Mouse (Mus musculus) lung, embryonic 14.5 days (tissue): Measurements from ENCODE around the gene Igf2bp2. TPM values are rescaled to one million over a fixed set of nuclear protein-coding genes. Genes with fewer than 3 reads are reported as not detected.

ENCODE experiments used
- ATAC-seq: fragments of 200-750 bp; cut with Nextera tagmentation; 2 replicates; pipeline ENCODE4 v1.8.0; 2017; ENCODE audit warnings: mild to moderate bottlenecking, moderate TSS enrichment, moderate library complexity; ENCODE audit not compliant: insufficient read depth
- DNase-seq: peaks from one replicate; pipeline ENCODE4 v3.0.0-alpha.2; 2015
- H3K27ac ChIP-seq: fragments of 300-500 bp; sonication (generic); 2 replicates; pipeline ENCODE4 v1.5.1; 2014; ENCODE audit warnings: low read depth, mild to moderate bottlenecking, moderate library complexity
- H3K27me3 ChIP-seq: fragments of 300-500 bp; sonication (generic); 2 replicates; pipeline ENCODE4 v1.6.1; 2014; ENCODE audit warnings: low read length, control low read depth; ENCODE audit not compliant: insufficient read depth
- H3K36me3 ChIP-seq: fragments of 300-500 bp; sonication (generic); 2 replicates; pipeline ENCODE4 v1.6.1; 2014; ENCODE audit warnings: control low read depth; ENCODE audit not compliant: insufficient read depth
- H3K4me1 ChIP-seq: fragments of 300-500 bp; sonication (generic); 2 replicates; pipeline ENCODE4 v1.6.1; 2014; ENCODE audit warnings: antibody characterized with exemption, control low read depth; ENCODE audit not compliant: insufficient read depth
- H3K4me2 ChIP-seq: fragments of 300-500 bp; sonication (generic); 2 replicates; pipeline ENCODE4 v1.6.1; 2014; ENCODE audit warnings: mild to moderate bottlenecking
- H3K4me3 ChIP-seq: fragments of 300-500 bp; sonication (generic); 2 replicates; pipeline ENCODE4 v1.5.1; 2014; ENCODE audit warnings: low read depth, low read length
- H3K9ac ChIP-seq: fragments of 300-500 bp; sonication (generic); 2 replicates; pipeline ENCODE4 v1.6.1; 2014
- H3K9me3 ChIP-seq: fragments of 300-500 bp; sonication (generic); 2 replicates; pipeline ENCODE4 v1.6.1; 2016; ENCODE audit warnings: low read depth, low read length, control low read depth
- CTCF ChIP-seq: IDR thresholded peaks from 2 replicates; pipeline ENCODE4 v1.5.1; 2016; ENCODE audit warnings: antibody characterized with exemption, low read depth
- WGBS: fragments of 180-500 bp; shearing (Covaris S2); extraction: QIAGEN DNeasy Blood & Tissue Kit; methylation state at CpG from one replicate; pipeline ENCODE4 v1.1.7; 2014; 5-methylcytosine and 5-hydroxymethylcytosine counted together
- polyA plus RNA-seq: library from polyadenylated mRNA; unstranded; fragments of >200 nt; fragmentation: Nextera tagmentation; extraction: Ambion mirVana; gene quantifications from 2 replicates; pipeline ENCODE4 v1.2.1, GENCODE M21; 2014

Igf2bp2 gene
- polyA plus RNA-seq, 1 experiment from 2014 or later, result 87.9 TPM

DNA sequence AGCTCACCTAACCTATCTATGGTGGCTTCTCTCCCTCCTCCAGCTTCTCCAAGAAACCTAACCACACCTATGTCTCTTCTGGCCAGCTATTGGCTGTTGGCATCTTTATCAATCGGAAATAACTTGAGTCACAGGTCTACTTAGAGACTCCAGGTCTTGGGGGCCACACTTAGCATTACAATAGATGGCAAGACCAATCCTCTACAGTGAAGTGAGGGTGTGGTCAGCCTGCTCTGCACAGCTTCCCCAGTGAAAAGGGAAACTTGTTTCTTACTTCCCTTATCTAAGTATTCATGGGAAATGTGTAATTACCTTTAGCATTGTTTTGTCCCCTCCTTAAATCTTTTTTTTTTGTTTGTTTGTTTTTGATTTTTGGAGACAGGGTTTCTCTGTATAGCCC, 147.5 kb downstream of the Igf2bp2 start:
- TF ChIP-seq CTCF, result no peak
- DNase-seq (no peak), ATAC-seq (no peak)
- no peak overlapping the region for H3K4me2 ChIP-seq
- no peaks in the 10 kb centered on the region for H3K4me1 ChIP-seq
- WGBS, result 81% methylated on average over 1 of the region's 1 CpGs
- H3K9ac ChIP-seq, result no peak overlapping the region
- H3K4me3 ChIP-seq, result no peak overlapping the region
- no peaks in the 10 kb centered on the region for H3K9me3 ChIP-seq
- no peaks in the 10 kb centered on the region for H3K27me3 ChIP-seq
- H3K36me3 ChIP-seq, result peaks cover 42% of the 10 kb centered on the region
- no peak overlapping the region for H3K27ac ChIP-seq

DNA sequence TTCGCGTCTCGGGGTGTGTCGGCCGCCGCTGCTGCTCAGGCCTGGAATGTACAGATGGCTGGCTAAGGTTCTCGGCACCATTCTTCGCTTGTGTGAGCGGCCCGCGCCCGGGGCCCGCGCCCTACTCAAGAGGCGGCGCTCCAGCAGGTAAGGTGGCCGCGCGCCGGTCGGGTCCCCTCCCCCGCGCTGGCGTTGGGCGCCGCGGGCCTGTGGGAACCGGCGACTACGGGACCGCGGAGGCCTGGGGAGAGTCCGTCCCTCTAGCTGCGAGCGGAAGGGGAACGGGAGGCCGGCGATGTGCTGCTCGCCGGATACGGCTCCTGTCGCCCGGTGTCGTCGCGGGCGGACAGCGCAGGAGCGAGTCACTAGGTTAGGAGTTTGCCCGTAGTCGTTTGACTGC, 153.5 kb downstream of the Igf2bp2 start:
- Histone ChIP-seq H3K36me3 (0 out of 2 replicates have a peak, but pooled peaks cover 3% of the 10 kb centered on the region), H3K4me2 (peak overlapping the region; percentile 70), H3K9ac (peak overlapping the region; percentile 94), H3K4me3 (peak overlapping the region; percentile 97), H3K9me3 (no peaks in the 10 kb centered on the region), H3K27ac (peak overlapping the region; percentile 73), H3K4me1 (no peaks in the 10 kb centered on the region), H3K27me3 (no peaks in the 10 kb centered on the region)
- peak; percentile 67 for ATAC-seq
- no peak for TF ChIP-seq CTCF
- DNase-seq, result peak; percentile 51
- WGBS, result under 1% methylated on average over 44 of the region's 51 CpGs

DNA sequence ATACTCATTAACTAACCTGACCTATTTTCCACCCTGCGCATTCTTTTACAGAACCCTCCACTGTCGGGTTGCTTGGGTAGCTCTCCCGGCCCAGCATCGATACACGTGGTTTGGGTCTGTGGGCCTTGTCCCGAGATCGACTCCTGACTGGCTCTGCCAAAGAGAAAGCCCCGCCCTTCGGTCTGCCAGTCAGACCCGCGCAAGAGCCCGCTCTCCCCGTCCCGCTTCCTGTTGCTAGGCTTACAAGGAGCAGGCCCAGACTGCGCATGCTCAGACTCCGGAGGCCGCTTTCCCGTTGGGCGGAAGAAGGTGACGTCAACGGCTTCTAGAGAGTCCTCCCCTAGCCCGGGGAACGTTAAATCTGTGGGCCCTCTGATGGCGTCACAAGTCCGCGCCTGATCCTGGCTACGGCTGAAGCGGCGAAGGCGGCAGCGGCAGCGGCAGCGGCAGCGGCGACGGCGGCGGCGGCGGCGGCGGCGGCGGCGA, 154.0 kb downstream of the Igf2bp2 start, which contains the start of gene Senp2:
Gene Senp2, plus strand, starts transcription at position 386 of the 486 bp plus-strand sequence.
- peak within 1 kb of the TSS; percentile 70 for H3K4me2 ChIP-seq

More for the DNA sequence above, 154.0 kb downstream of the Igf2bp2 start, which contains the start of gene Senp2:
- H3K36me3 ChIP-seq, result 0 out of 2 replicates have a peak, but pooled peaks cover 3% of the 10 kb centered on the region
- H3K4me3 ChIP-seq, result peak within 1 kb of the TSS; percentile 97
- H3K4me1 ChIP-seq, result no peaks in the 10 kb centered on the region
- ATAC-seq (peak; percentile 99), DNase-seq (peak; percentile 100)
- no peaks in the 10 kb centered on the region for H3K9me3 ChIP-seq
- no peak for TF ChIP-seq CTCF
- H3K9ac ChIP-seq, result peak within 1 kb of the TSS; percentile 94
- under 1% methylated on average over 45 of the region's 45 CpGs for WGBS
- H3K27ac ChIP-seq, result peak within 1 kb of the TSS; percentile 73
- no peaks in the 10 kb centered on the region for H3K27me3 ChIP-seq

Other genes starting within 250 kb of the Igf2bp2 start
- 27.9 and 30.5 TPM in 2 replicates for gene Tmem41a, start 215.7 kb downstream of the Igf2bp2 start, polyA plus RNA-seq
- gene Liph, start 167.6 kb downstream of the Igf2bp2 start, polyA plus RNA-seq, result 0.08 and 0.47 TPM in 2 replicates
- gene Senp2, start 153.8 kb downstream of the Igf2bp2 start, polyA plus RNA-seq, result 52.7 and 53.1 TPM in 2 replicates
- gene Tra2b, start 102.7 kb upstream of the Igf2bp2 start, polyA plus RNA-seq, result 415 and 429 TPM in 2 replicates